Mouse (Mus musculus) spleen, adult 2 months (tissue): ENCODE data around the gene Gm49388.

Source experiments
- CTCF ChIP-seq: fragments of 200-500 bp; IDR thresholded peaks from 2 replicates; pipeline ENCODE4 v1.5.1; 2011; ENCODE audit warnings: mild to moderate bottlenecking, inconsistent platforms; ENCODE audit not compliant: insufficient read depth, insufficient read length, insufficient replicate concordance; ENCODE audit errors: extremely low read depth
- POLR2A ChIP-seq: fragments of 200-500 bp; IDR thresholded peaks from 2 replicates; pipeline ENCODE4 v1.6.1; 2011; ENCODE audit warnings: low read depth, low read length, inconsistent platforms

GRCm38 (mm10) chr7:127748235-127748560, 37.2 kb upstream of the Gm49388 start:
- TF ChIP-seq CTCF = no peak
- TF ChIP-seq POLR2A = no peak
